Mouse (Mus musculus) mesoderm, embryonic 11.5 days (tissue): ENCODE results near the gene 4921507P07Rik.
A peak's percentile ranks its signal among the peaks of the same experiment; 100 is the strongest.
"Not testable (repeated sequence)": the region's sequence is repeated elsewhere in the genome, so short reads cannot be mapped to it uniquely, and the experiment has no call there.

Experiments
- DNase-seq: peaks from one replicate; pipeline ENCODE4 v3.0.0-alpha.2; 2012; ENCODE audit warnings: low read depth, low spot score

4921507P07Rik gene

DNA sequence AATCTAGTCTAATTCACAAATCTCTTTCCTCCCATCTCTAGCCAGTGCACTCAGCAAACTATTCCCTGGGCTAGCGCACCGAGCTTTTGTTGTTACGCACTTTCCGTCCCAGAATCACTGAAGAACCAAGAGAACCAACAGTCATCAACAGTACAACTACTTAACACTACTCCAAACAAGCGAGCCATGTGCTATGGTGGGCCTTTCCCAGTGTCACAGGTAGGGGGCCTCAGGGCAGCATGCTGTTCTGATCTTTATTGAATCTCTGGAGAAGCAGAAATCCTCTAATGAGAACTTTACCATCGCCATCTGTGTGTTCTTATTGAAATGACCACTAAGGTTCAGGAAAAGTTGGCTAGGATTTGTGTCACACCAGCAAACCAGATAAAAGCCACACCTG, 38.9 kb downstream of the 4921507P07Rik start:
- no peak for DNase-seq

DNA sequence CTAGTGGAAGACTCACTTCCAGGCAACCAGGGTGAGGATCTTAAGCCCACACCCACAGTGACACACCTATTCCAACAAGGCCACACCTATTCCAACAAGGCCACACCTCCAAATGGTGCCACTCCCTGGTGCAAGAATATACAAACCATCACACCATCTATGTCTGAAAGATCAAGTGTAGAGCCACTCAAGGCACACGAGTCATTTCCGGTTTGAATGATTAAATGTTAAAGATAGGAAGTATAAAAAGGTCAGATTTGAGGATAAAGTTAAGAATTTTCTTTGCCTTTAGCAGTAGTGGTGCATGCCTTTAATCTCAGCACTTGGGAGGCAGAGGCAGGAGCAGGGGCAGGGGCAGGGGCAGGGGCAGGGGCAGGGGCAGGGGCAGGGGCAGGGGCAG, 42.2 kb downstream of the 4921507P07Rik start:
- not testable (repeated sequence) for DNase-seq

DNA sequence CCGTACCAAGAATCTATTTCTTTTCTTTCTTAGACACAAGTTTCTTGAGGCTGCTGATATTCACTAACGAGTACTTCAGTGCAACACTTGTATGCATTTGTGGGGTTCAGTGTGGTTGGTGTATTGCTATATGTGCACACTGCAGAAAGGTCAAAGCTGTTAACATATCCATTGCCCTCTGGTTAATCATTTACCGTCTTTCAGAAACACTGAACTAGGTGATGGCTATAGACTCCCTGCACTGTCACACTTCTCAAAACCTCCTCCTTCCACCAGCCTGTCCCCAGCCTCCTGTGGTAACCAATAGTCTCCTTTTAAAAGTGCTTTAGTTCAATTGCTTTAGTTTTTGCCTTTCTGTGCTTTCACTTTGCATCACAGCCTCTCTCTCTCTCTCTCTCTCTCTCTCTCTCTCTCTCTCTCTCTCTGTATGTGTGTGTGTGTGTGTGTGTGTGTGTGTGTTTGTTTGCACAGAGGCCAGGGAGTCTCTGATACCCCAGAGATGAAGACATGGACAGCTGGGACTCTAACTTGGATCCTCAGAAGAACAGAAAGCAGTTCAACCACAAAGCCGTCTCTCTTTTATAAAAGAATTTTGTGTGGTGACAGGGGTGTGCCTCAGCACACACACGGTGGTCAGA, 43.4 kb downstream of the 4921507P07Rik start:
- no peak for DNase-seq

DNA sequence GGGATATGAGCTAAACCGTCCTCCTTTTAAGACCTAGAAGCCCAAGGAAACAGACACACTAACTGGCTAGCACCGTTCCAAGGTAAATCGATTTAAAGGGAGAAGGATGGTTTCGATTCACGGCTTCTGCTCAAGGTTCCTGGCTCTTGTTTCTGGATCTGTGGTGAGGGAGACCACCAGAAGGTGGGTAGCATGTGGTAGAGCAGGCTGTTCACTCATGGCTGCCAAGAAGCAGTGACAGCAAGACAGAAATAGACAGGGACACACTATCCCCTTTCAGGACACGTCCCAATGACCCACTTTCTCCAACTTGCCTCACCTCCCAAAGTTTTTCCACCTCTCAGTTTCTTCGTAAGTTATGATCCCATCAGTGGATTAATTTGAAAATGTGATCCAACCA, 46.6 kb downstream of the 4921507P07Rik start:
- no peak for DNase-seq

DNA sequence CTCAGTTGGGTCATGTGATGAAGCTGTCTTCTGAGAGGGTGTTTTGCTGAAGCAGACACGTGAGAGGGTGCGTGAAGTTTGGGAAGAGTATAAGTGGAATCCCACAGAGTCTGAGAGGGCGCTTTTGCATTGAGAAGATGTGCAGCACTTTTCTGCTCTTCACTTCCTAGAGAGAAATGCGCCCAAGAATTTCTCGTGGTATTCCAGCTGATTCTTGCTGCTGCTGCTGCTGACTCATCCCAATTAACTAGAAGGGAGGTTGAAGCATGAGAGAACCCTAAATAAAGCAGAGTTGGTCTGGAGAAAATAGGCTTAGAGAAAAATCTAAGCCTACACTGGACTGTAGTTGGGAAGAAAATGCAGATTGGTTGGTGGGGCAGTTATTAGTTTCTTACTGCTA, 47.4 kb downstream of the 4921507P07Rik start:
- DNase-seq: no peak

DNA sequence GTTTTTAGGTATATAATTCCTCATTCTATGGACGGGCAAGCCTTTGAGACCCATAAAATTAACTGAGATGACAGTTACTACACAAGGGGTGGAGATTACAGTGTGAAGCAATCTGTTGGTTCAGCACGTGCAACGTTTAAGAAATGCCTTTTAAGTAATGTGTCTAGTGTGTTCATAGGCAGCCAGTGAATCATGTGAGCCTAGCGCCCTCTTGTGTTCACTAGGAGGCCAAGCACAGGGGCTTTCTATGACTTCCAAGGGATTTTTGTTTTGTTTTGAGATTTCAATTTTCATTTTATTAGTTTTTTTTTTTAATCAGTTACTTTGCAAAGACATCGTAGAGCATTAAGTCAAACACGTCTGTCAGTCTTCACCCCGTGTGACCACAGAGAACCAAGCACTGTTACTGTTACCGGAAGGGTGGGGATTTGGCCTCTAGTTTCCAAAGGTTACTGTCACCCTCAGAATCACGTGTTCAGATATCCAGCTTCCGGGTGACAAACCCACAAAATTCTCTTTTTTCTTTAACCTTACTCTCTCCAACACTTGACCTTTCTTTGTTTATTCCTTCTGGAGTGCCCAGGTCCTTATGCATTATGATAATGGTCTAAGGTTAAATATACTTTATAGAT, 50.9 kb downstream of the 4921507P07Rik start:
- peak; percentile 59 for DNase-seq

DNA sequence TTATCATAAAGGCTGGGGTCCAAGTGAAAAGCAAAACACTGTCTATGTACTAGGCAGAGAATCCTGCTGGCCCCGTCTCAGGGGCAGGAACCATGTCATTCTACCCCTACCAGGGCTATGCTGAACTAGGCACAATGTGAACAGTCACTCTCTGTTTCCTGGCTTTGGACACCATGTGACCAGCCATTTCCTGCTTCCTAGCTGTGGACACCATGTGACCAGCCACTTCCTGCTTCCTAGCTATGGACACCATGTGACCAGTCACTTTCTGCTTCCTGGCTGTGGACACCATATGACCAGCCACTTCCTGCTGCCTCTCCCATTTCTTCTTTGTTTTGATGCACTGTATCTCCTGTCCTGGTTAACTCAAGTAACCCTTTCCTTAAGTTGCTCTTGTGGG, 53.9 kb downstream of the 4921507P07Rik start:
- no peak for DNase-seq

DNA sequence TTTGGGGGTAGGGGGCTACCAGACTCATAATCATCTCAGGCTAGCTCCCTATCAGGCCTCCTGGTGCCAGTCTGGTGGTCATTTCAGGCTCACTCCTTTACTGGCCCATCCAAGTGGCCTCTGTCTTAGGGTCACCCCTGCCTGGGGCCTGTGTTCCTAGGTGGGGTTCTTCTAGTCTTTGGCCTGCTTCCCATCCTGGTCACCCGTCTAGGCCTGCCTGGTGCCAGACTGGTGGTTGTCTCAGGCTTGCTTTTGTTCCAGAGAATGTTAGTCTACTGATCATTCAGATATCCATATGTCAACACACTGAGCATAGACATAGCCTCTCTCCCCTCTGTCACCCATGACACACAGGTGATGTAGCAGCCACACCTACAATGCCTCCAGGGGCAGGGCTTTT, 56.8 kb downstream of the 4921507P07Rik start:
- DNase-seq: no peak

DNA sequence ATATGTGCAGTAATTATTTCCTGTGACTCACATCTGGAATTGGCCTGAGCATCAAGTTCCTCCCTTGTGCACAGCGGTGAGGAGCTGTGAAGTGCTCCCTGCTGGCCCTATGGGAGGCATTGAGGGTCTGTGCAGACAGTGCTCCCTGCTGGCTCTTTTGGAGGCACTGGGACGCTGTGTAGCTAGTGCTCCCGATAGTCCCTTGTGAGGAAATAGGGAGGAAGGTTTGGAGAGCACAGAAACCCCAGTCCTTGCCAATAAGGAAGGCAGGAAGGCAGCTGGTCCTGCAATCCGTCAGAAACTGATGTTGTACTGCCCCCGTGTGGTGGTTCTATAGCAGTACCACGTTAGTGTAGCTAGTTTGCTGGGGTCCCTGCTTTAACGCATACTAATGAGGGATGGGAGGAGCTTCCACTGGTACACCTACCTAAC, 60.0 kb downstream of the 4921507P07Rik start:
- peak; percentile 92 for DNase-seq

DNA sequence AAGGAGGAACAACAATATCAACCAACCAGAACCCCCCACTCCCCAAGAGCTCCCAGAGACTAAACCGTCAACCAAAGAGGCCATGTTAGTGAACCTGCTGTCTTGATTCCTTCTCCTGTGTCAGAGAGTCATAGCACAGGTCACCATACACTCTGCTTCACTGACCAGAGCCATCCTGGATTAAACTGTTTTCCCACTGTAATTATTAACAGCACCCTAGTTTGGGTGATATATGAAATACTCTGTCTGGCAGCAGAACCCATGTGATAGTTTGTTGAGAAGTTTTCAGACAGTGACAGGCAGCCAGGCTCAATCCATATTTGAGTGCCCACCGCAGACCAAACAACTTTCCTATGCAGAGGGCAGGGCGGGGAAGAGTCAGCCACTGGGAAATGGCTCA, 61.1 kb downstream of the 4921507P07Rik start:
- no peak for DNase-seq

DNA sequence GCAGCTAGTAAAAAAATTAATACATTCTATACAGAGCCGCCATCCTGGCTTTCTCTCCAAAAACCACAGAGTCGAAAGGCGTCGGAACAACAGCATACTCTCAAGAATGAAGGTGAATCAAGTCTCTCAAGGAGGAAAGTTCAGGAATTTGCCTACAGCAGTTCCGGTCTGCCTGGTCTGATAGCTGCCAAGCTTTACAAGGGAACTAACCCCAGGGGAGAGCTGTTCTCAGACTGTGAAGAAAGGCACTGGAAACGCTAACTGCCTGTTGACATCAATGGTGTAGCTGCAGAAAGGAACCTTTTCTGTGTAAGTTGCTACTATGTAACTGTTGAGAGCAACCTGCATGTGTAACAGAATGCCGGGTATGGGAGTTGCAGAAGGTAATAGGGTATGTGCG, 64.5 kb downstream of the 4921507P07Rik start:
- DNase-seq: peak; percentile 39

DNA sequence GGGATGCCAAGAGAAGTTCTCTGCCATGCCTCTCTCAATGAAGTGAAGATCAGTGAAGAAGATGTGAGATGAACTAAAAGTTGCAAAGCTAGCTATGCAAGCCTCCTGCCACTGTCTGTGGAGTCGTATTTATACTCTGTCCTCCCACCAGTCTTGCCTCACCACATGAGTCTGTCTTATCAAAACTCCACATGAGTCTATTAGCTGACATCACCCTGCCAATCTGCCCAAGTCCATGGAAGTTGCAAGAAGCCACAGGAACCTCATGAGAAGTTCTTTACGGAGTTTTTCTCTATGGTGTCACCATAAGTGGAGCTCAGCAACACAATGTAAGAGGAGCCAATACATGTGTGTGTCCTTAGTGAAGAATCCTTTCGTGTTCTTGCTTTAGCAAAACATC, 65.4 kb downstream of the 4921507P07Rik start:
- DNase-seq: no peak

DNA sequence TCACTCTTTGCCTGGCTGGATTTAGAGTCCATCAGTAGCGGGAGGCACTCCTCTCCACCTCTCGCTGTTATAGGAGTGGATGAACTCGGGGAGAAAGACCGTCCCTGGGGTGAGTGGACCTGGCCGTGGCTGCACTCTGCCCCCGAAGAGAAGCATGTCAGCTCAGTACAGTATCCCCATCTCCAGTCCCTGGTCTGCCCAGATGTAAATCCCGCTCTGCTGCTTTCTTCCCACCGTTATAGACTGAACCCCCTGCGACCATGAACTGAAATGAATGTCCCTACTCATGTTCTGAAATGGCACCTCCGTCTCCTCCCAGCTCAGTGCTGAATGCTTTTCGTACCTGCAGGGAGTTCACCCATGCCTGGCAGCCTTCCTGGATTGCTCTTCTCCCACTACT, 67.2 kb downstream of the 4921507P07Rik start:
- no peak for DNase-seq

DNA sequence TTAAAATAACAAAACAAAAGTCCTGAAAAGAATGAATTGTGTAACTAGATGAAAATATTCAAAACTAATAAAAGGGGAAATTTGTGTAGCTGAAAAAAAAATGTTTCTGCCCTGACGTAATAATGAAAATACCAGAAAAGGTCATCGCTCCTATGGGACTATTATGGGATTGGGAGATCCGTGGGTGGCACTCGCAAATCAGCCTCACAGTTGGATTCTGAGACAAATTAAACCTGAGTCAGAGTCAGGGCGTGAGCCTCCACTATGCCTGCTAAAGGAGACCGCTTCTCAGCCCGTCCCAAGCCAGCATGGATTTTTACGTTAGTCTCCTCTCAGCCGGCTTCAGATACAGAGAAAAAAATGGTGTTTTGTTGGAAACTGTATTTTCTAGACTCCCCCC, 69.0 kb downstream of the 4921507P07Rik start:
- no peak for DNase-seq

DNA sequence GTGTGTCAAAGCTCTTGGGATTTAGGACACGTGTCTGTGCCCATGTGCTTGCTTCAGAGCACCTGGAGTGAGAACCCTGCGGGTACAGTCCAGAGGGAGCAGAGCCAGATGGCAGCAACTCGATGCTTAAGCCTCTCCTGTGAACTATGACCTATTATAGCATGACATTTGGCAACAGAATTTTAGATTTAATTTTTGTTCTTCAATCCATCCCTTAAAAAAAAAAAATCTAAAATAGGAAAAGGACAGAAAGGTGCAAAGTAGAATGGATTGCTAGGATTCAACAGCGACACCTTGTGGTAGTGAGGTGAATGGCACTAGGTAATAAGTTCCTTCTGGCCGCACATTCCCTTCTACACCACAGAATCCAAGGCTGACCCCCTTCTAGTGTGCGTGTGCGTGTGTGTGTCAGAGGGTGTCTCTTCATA, 69.8 kb downstream of the 4921507P07Rik start:
- peak; percentile 79 for DNase-seq

DNA sequence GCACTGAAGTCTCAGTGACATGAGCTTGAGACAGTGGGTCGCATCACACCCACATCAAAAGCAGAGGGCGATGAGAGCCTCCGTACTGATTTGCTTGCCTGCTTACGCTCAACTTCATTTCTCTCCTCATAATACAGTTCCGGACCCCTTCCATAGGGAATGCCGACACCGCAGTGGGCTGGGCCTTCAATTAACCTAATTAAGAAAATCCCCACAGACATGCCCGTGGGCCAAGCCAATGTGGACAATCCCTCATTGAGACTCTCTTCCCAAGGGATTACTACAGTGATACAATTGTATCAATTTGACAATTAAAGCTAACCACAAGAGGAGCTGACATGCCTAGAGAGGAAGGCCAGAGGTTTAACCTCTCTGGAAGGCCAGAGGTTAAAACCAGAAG, 70.6 kb downstream of the 4921507P07Rik start:
- DNase-seq: no peak

DNA sequence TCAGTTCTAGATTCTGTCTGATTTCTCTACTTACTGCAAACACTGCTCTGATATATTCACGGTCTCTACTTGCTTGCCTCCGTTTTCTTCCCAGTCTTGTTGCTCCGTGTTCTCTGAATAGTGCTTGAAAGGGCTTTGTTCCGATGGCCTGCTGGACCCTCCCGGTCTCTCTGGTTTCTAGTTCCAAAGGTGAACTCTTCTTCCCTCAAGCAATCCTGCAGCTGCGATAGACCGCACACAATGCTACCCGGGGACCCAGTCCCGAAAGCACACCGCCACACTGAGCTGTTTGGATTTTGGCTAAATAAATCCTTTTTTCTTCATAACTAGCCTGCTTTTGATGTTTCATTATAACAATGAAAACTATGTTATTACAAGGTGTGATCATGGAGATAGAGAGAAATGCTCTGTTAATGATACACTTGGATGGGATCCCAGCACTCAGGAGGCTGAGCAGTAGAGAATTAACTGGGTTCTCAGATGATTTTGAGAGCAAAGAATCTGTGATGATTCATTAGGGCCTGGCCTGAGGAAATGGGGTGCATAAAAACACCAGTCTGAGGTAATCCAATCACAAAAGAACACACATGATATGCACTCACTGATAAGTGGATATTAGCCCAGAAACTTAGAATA, 72.1 kb downstream of the 4921507P07Rik start:
- DNase-seq: no peak
